Mouse (Mus musculus): ENCODE results near the gene Upb1. TPM values are rescaled to one million over a fixed set of nuclear protein-coding genes. Genes with fewer than 3 reads are reported as not detected.
"Not testable (repeated sequence)": the region's sequence is repeated elsewhere in the genome, so short reads cannot be mapped to it uniquely, and the experiment has no call there.

The Upb1 gene
- total and polyA plus RNA-seq, 3 experiments, result 1.3 to 2.0 (median 1.6) TPM

- in situ Hi-C loops (cut with MboI; ENCODE audit: low pct_ligation_motif_present, low pct_unique_long_range_greater_than_20kb, low sequenced_read_pairs), result no loop called here
- dilution Hi-C loops (cut with MboI; ENCODE audit: extremely low pct_ligation_motif_present, extremely low pct_unique_long_range_greater_than_20kb, low sequenced_read_pairs), result no loop called here
Observed at GRCm38 (mm10) chr10:75473411-75473810, 72.5 kb downstream of the Upb1 start.

GRCm38 (mm10) chr10:75474571-75474970 is 73.7 kb downstream of the Upb1 start:
- Histone ChIP-seq H3K9me3 (replicated peaks; ENCODE audit: low read length) (no peaks in the 10 kb centered on the region), H3K27ac (ENCODE audit: insufficient read depth, low read depth) (no peak overlapping the region), H3K4me3 (replicated peaks in 1 of 3; ENCODE audit: low read depth in 2 of 3, low read length in 2 of 3, poor library complexity in 1 of 3) (no peak overlapping the region), H3K79me2 (replicated peaks; ENCODE audit: control insufficient read depth, extremely low read depth, insufficient read depth, poor library complexity, severe bottlenecking) (no peaks in the 10 kb centered on the region), H3K4me2 (ENCODE audit: insufficient read depth, low read depth, poor library complexity, severe bottlenecking) (no peak overlapping the region), H3K27me3 (replicated peaks) (no peaks in the 10 kb centered on the region), H3K4me1 (ENCODE audit: control insufficient read depth in 1 of 2, insufficient read depth in 2 of 2) (peaks cover 7 to 30% of the 10 kb centered on the region in 2 experiments), H3K36me3 (replicated peaks in 1 of 2; ENCODE audit: control insufficient read depth in 1 of 2, insufficient read depth in 1 of 2, low read length in 1 of 2) (no peaks in the 10 kb centered on the region), H3K9ac (ENCODE audit: insufficient read depth, low read depth) (no peak overlapping the region)
- no peak for DNase-seq (ENCODE audit: extremely low read depth)
- TF ChIP-seq CTCF (conservative IDR thresholded peaks at IDR 0.05 in 1 of 2, IDR thresholded peaks at IDR 0.05 in 1 of 2; ENCODE audit: low read depth in 2 of 2, low read length in 2 of 2) (no peak), ZC3H11A (IDR thresholded peaks at IDR 0.05; ENCODE audit: low read depth, low read length) (no peak), USF1 (IDR thresholded peaks at IDR 0.05; ENCODE audit: low read depth, low read length) (no peak), POLR2A (IDR thresholded peaks at IDR 0.05; ENCODE audit: low read depth, low read length) (no peak), GABPA (IDR thresholded peaks at IDR 0.05; ENCODE audit: insufficient replicate concordance, low read depth, low read length) (no peak), CHD2 (IDR thresholded peaks at IDR 0.05; ENCODE audit: low read length) (no peak), KAT2A (IDR thresholded peaks at IDR 0.05; ENCODE audit: insufficient replicate concordance, low read length) (no peak), SMC3 (IDR thresholded peaks at IDR 0.05; ENCODE audit: low read depth, low read length) (no peak), NRF1 (IDR thresholded peaks at IDR 0.05; ENCODE audit: low read depth, low read length) (no peak), ETS1 (conservative IDR thresholded peaks at IDR 0.05; ENCODE audit: low read depth, low read length) (no peak), MEF2A (IDR thresholded peaks at IDR 0.05; ENCODE audit: borderline replicate concordance, low read depth, low read length) (no peak), MYC (IDR thresholded peaks at IDR 0.05; ENCODE audit: low read depth, low read length) (no peak), ELF1 (IDR thresholded peaks at IDR 0.05; ENCODE audit: low read depth, low read length) (no peak), USF2 (conservative IDR thresholded peaks at IDR 0.05; ENCODE audit: low read depth, low read length) (no peak), EP300 (IDR thresholded peaks at IDR 0.05; ENCODE audit: low read length) (no peak), MAZ (IDR thresholded peaks at IDR 0.05; ENCODE audit: low read depth, low read length) (no peak), JUN (IDR thresholded peaks at IDR 0.05; ENCODE audit: insufficient read depth, low read depth, low read length) (no peak), NELFE (IDR thresholded peaks at IDR 0.05; ENCODE audit: low read depth, low read length) (no peak), MAX (IDR thresholded peaks at IDR 0.05; ENCODE audit: low read length) (no peak)
- in situ Hi-C loops (cut with MboI; ENCODE audit: low pct_ligation_motif_present, low pct_unique_long_range_greater_than_20kb, low sequenced_read_pairs) (no loop called here), dilution Hi-C loops (cut with MboI; ENCODE audit: extremely low pct_ligation_motif_present, extremely low pct_unique_long_range_greater_than_20kb, low sequenced_read_pairs) (no loop called here)

More at GRCm38 (mm10) chr10:75473411-75473810, 72.5 kb downstream of the Upb1 start:
- Histone ChIP-seq H3K9ac (ENCODE audit: insufficient read depth, low read depth) (no peak overlapping the region), H3K27ac (ENCODE audit: insufficient read depth, low read depth) (no peak overlapping the region), H3K36me3 (replicated peaks in 1 of 2; ENCODE audit: control insufficient read depth in 1 of 2, insufficient read depth in 1 of 2, low read length in 1 of 2) (no peaks in the 10 kb centered on the region), H3K27me3 (replicated peaks) (no peaks in the 10 kb centered on the region), H3K4me1 (ENCODE audit: control insufficient read depth in 1 of 2, insufficient read depth in 2 of 2) (peaks cover 7 to 30% of the 10 kb centered on the region in 2 experiments), H3K4me2 (ENCODE audit: insufficient read depth, low read depth, poor library complexity, severe bottlenecking) (no peak overlapping the region), H3K4me3 (replicated peaks in 1 of 3; ENCODE audit: low read depth in 2 of 3, low read length in 2 of 3, poor library complexity in 1 of 3) (no peak overlapping the region), H3K79me2 (replicated peaks; ENCODE audit: control insufficient read depth, extremely low read depth, insufficient read depth, poor library complexity, severe bottlenecking) (no peaks in the 10 kb centered on the region), H3K9me3 (replicated peaks; ENCODE audit: low read length) (no peaks in the 10 kb centered on the region)
- no peak for DNase-seq (ENCODE audit: extremely low read depth)
- TF ChIP-seq MAZ (IDR thresholded peaks at IDR 0.05; ENCODE audit: low read depth, low read length) (no peak), CTCF (conservative IDR thresholded peaks at IDR 0.05 in 1 of 2, IDR thresholded peaks at IDR 0.05 in 1 of 2; ENCODE audit: low read depth in 2 of 2, low read length in 2 of 2) (no peak), TCF12 (IDR thresholded peaks at IDR 0.05; ENCODE audit: low read depth, low read length) (no peak), ZKSCAN1 (IDR thresholded peaks at IDR 0.05; ENCODE audit: borderline replicate concordance, low read depth, low read length) (no peak), PAX5 (IDR thresholded peaks at IDR 0.05; ENCODE audit: low read length) (no peak), UBTF (IDR thresholded peaks at IDR 0.05; ENCODE audit: low read depth, low read length) (no peak), MXI1 (IDR thresholded peaks at IDR 0.05; ENCODE audit: low read depth, low read length) (no peak)

GRCm38 (mm10) chr10:75475139-75475850 is 74.4 kb downstream of the Upb1 start:
- H3K36me3 ChIP-seq (replicated peaks in 1 of 2; ENCODE audit: control insufficient read depth in 1 of 2, insufficient read depth in 1 of 2, low read length in 1 of 2); H3K27me3 ChIP-seq (replicated peaks); H3K27ac ChIP-seq (ENCODE audit: insufficient read depth, low read depth); in situ Hi-C loops (cut with MboI; ENCODE audit: low pct_ligation_motif_present, low pct_unique_long_range_greater_than_20kb, low sequenced_read_pairs); H3K9me3 ChIP-seq (replicated peaks; ENCODE audit: low read length); H3K79me2 ChIP-seq (replicated peaks; ENCODE audit: control insufficient read depth, extremely low read depth, insufficient read depth, poor library complexity, severe bottlenecking); H3K4me2 ChIP-seq (ENCODE audit: insufficient read depth, low read depth, poor library complexity, severe bottlenecking); H3K9ac ChIP-seq (ENCODE audit: insufficient read depth, low read depth); DNase-seq (ENCODE audit: extremely low read depth); dilution Hi-C loops (cut with MboI; ENCODE audit: extremely low pct_ligation_motif_present, extremely low pct_unique_long_range_greater_than_20kb, low sequenced_read_pairs); H3K4me3 ChIP-seq (replicated peaks in 1 of 3; ENCODE audit: low read depth in 2 of 3, low read length in 2 of 3, poor library complexity in 1 of 3): not testable (repeated sequence)
- H3K4me1 ChIP-seq (ENCODE audit: control insufficient read depth in 1 of 2, insufficient read depth in 2 of 2), result peaks cover 7 to 30% of the 10 kb centered on the region in 2 experiments

Measured in CH12.LX (cell line).